ENCODE assay signal across 28 mouse cellular contexts in genomic region chrX:166444552-166444951, GRCm38 (mm10). TPM values are rescaled to one million over a fixed set of nuclear protein-coding genes. Genes with fewer than 3 reads are reported as not detected.
DNase-seq lines count a peak whose midpoint lies in the region; ATAC-seq and TF ChIP-seq lines count a peak whose summit lies in the region.
"Had no signal": no experiment of that assay in that cellular context is flagged by ENCODE, and none has a peak within 500 bp of the region (broad histone marks: within the 10 kb centered on the region; RNA-seq: fewer than 3 reads in every experiment).

No protein-coding gene starts in this region.

- no peak for TF ChIP-seq CTCF in intestine, postnatal 0 days (IDR thresholded peaks at IDR 0.05; ENCODE audit: low read depth)

- peak overlapping the region; percentile 60 for H3K4me3 ChIP-seq in megakaryocyte, embryonic 14.5 days (replicated peaks)
- no peak overlapping the region for H3K4me3 ChIP-seq in intestine, postnatal 0 days (ENCODE audit: low read depth, low read length)
- H3K4me3 ChIP-seq: embryonic facial prominence, embryonic 13.5 days; embryonic facial prominence, embryonic 15.5 days; erythroblast, embryonic 14.5 days; forebrain, embryonic 10.5 days; forebrain, embryonic 12.5 days had no signal

- 69% methylated on average over 3 of the region's 3 CpGs for WGBS in intestine, postnatal 0 days

- no peak overlapping the region for H3K9ac ChIP-seq in intestine, postnatal 0 days (ENCODE audit: low read depth, low read length)
- H3K9ac ChIP-seq: embryonic facial prominence, embryonic 13.5 days; embryonic facial prominence, embryonic 15.5 days; forebrain, embryonic 12.5 days had no signal

- H3K9me3 ChIP-seq in megakaryocyte, embryonic 14.5 days: peaks cover 5% of the 10 kb centered on the region; the same call in 1 of the 2 replicates
- H3K9me3 ChIP-seq in intestine, postnatal 0 days (ENCODE audit: control insufficient read depth): no peaks in the 10 kb centered on the region
- H3K9me3 ChIP-seq: embryonic facial prominence, embryonic 13.5 days; embryonic facial prominence, embryonic 15.5 days; forebrain, embryonic 10.5 days; forebrain, embryonic 12.5 days; G1E had no signal

- H3K4me1 ChIP-seq in megakaryocyte, embryonic 14.5 days: peaks cover 57% of the 10 kb centered on the region
- no peaks in the 10 kb centered on the region for H3K4me1 ChIP-seq in intestine, postnatal 0 days (replicated peaks; ENCODE audit: control insufficient read depth, insufficient read depth, low read length)
- H3K4me1 ChIP-seq: embryonic facial prominence, embryonic 15.5 days had no signal

- ATAC-seq in megakaryocyte, adult 5-6 weeks (ENCODE audit: poor library complexity, severe bottlenecking): no peak
- peak; percentile 52 for ATAC-seq in common myeloid progenitor, adult 5-6 weeks (replicated peaks; ENCODE audit: low read depth, poor library complexity, severe bottlenecking)
- ATAC-seq in megakaryocyte-erythroid progenitor cell, adult 5-6 weeks (replicated peaks; ENCODE audit: low FRiP score, low TSS enrichment, poor library complexity, severe bottlenecking): peak; percentile 56
- no peak for ATAC-seq in intestine, postnatal 0 days
- ATAC-seq: activated CD4-positive, CD25-positive, alpha-beta regulatory T cell, adult 4 months; CD4-positive, CD25-positive, alpha-beta regulatory T cell, adult 4 months; forebrain, embryonic 14.5 days; forebrain, embryonic 16.5 days; Patski had no signal

- H3K4me2 ChIP-seq in intestine, postnatal 0 days (replicated peaks; ENCODE audit: low read depth): no peak overlapping the region
- H3K4me2 ChIP-seq: embryonic facial prominence, embryonic 13.5 days; embryonic facial prominence, embryonic 15.5 days; forebrain, embryonic 12.5 days had no signal

- no peak overlapping the region for H3K27ac ChIP-seq in intestine, postnatal 0 days (ENCODE audit: low read depth, low read length)
- H3K27ac ChIP-seq: embryonic facial prominence, embryonic 13.5 days; embryonic facial prominence, embryonic 15.5 days; forebrain, embryonic 10.5 days; forebrain, embryonic 12.5 days had no signal

- no peak for DNase-seq in heart, adult 9 months (ENCODE audit: low spot score in 2 of 2)
- DNase-seq: adrenal gland, adult 8-10 months; adrenal gland, postnatal 14 days; adrenal gland, postnatal 36 days; B cell, adult 2 months; cerebellum, adult 11-12 months; cerebellum, adult 2 months; cerebellum, adult 9-10 months; cerebellum, postnatal 10 days; cerebellum, postnatal 25 days; embryo, embryonic 11 days had no signal

- peaks cover 5% of the 10 kb centered on the region for H3K27me3 ChIP-seq in megakaryocyte, embryonic 14.5 days (replicated peaks)
- H3K27me3 ChIP-seq in intestine, postnatal 0 days (replicated peaks; ENCODE audit: control insufficient read depth, insufficient read depth, low read length): no peaks in the 10 kb centered on the region
- H3K27me3 ChIP-seq: CH12.LX had no signal

- H3K36me3 ChIP-seq in megakaryocyte, embryonic 14.5 days (replicated peaks; ENCODE audit: low read length): peaks cover 23% of the 10 kb centered on the region
- H3K36me3 ChIP-seq in intestine, postnatal 0 days (ENCODE audit: control insufficient read depth, insufficient read depth): no peaks in the 10 kb centered on the region
- H3K36me3 ChIP-seq: embryonic facial prominence, embryonic 13.5 days; embryonic facial prominence, embryonic 15.5 days; forebrain, embryonic 10.5 days; forebrain, embryonic 12.5 days had no signal

RNA-seq across cellular contexts. Expression of gene Ofd1, which starts 4.0 kb away (rescaled TPM):
- 1.1 and 1.6 TPM in 2 replicates for polyA plus RNA-seq in megakaryocyte, embryonic 14.5 days (2012; ENCODE audit: insufficient read depth, low replicate concordance)
- total RNA-seq in megakaryocyte, adult 5-6 weeks (2015): 5.2 TPM in 2 replicates
- 9.4 and 10.9 TPM in 2 replicates for total RNA-seq in megakaryocyte, adult 5-6 weeks (2017)
- 13.1 and 15.8 TPM in 2 replicates for total RNA-seq in common myeloid progenitor, adult 5-6 weeks (2017)
- total RNA-seq in megakaryocyte-erythroid progenitor cell, adult 5-6 weeks (2014; fragmentation: Nextera tagmentation): 8.6 and 9.9 TPM in 2 replicates
- 9.5 and 18.2 TPM in 2 replicates for total RNA-seq in megakaryocyte-erythroid progenitor cell, adult 5-6 weeks (2017)
- polyA plus RNA-seq in intestine, postnatal 0 days (2015; fragmentation: Nextera tagmentation; extraction: Ambion mirVana): 3.9 and 4.3 TPM in 2 replicates

RNA-seq across cellular contexts. Expression of gene Trappc2, which starts 4.2 kb away (rescaled TPM):
- 2.3 TPM in 1 of 2 replicates, not detected in the other for polyA plus RNA-seq in megakaryocyte, embryonic 14.5 days (2012; ENCODE audit: insufficient read depth, low replicate concordance)
- 23.0 and 26.8 TPM in 2 replicates for total RNA-seq in megakaryocyte, adult 5-6 weeks (2015)
- 13.4 and 18.7 TPM in 2 replicates for total RNA-seq in megakaryocyte, adult 5-6 weeks (2017)
- 7.9 and 13.0 TPM in 2 replicates for total RNA-seq in common myeloid progenitor, adult 5-6 weeks (2017)
- 3.5 and 6.9 TPM in 2 replicates for total RNA-seq in megakaryocyte-erythroid progenitor cell, adult 5-6 weeks (2014; fragmentation: Nextera tagmentation)
- total RNA-seq in megakaryocyte-erythroid progenitor cell, adult 5-6 weeks (2017): 6.6 and 7.3 TPM in 2 replicates
- 20.8 and 21.6 TPM in 2 replicates for polyA plus RNA-seq in intestine, postnatal 0 days (2015; fragmentation: Nextera tagmentation; extraction: Ambion mirVana)

RNA-seq across cellular contexts. Expression of gene Rab9, which starts 35.1 kb away (rescaled TPM):
- polyA plus RNA-seq in megakaryocyte, embryonic 14.5 days (2012; ENCODE audit: insufficient read depth, low replicate concordance): 5.3 TPM in 1 of 2 replicates, not detected in the other
- total RNA-seq in megakaryocyte, adult 5-6 weeks (2015): 45.1 and 50.2 TPM in 2 replicates
- 65.7 and 77.2 TPM in 2 replicates for total RNA-seq in megakaryocyte, adult 5-6 weeks (2017)
- total RNA-seq in common myeloid progenitor, adult 5-6 weeks (2017): 67.4 TPM in 2 replicates
- total RNA-seq in megakaryocyte-erythroid progenitor cell, adult 5-6 weeks (2014; fragmentation: Nextera tagmentation): 25.8 and 29.6 TPM in 2 replicates
- total RNA-seq in megakaryocyte-erythroid progenitor cell, adult 5-6 weeks (2017): 76.1 and 77.4 TPM in 2 replicates
- 78.0 and 79.6 TPM in 2 replicates for polyA plus RNA-seq in intestine, postnatal 0 days (2015; fragmentation: Nextera tagmentation; extraction: Ambion mirVana)

Comparison
In these comparisons a context has a peak if more than half of its experiments do, and no peak if none do; other contexts are left out.
1. ATAC-seq: peak in common myeloid progenitor, adult 5-6 weeks (single experiment) and megakaryocyte-erythroid progenitor cell, adult 5-6 weeks (single experiment); none in megakaryocyte, adult 5-6 weeks (single experiment) and intestine, postnatal 0 days (single experiment).